Mouse (Mus musculus) cerebellum, postnatal 10 days (tissue): ENCODE measurements around the gene Ipo4.

Source experiments
- DNase-seq, 2 experiments: peaks; one replicate each; pipeline ENCODE4 v3.0.0; 2021; ENCODE audit warnings: mixed read lengths in 2 of 2

Gene Ipo4

GRCm38 (mm10) chr14:55635523-55636007 is at the start of gene Ipo4:
TSS of gene Ipo4 (minus strand) at chr14:55635957.
- peak; percentile 92 to 93 for DNase-seq

- no peak for DNase-seq
Observed at GRCm38 (mm10) chr14:55682118-55682493, 46.3 kb upstream of the Ipo4 start.

- DNase-seq: peak; percentile 98
Observed at GRCm38 (mm10) chr14:55681160-55682117, 45.7 kb upstream of the Ipo4 start, which contains the start of gene Tinf2. TSS of gene Tinf2 (minus strand) at chr14:55681820.

GRCm38 (mm10) chr14:55677615-55678014 is 41.9 kb upstream of the Ipo4 start:
- DNase-seq: no peak

GRCm38 (mm10) chr14:55672741-55673060 is 36.9 kb upstream of the Ipo4 start:
- peak in 1 of 2 experiments; percentile 21 for DNase-seq

- DNase-seq: peak; percentile 90 to 91
Observed at GRCm38 (mm10) chr14:55671833-55672740, 36.3 kb upstream of the Ipo4 start, which contains the start of the genes Gmpr2 and Nedd8. TSS of gene Gmpr2 (plus strand) at chr14:55671941. TSS of gene Nedd8 (minus strand) at chr14:55672124.

- no peak for DNase-seq
Observed at GRCm38 (mm10) chr14:55671486-55671832, 35.7 kb upstream of the Ipo4 start.

- DNase-seq: no peak
Observed at GRCm38 (mm10) chr14:55660636-55661035, 24.9 kb upstream of the Ipo4 start.

GRCm38 (mm10) chr14:55659960-55660573 is 24.3 kb upstream of the Ipo4 start, which contains the start of gene Mdp1:
TSS of gene Mdp1 (minus strand) at chr14:55660508.
- peak; percentile 88 to 89 for DNase-seq

GRCm38 (mm10) chr14:55658011-55658410 is 22.3 kb upstream of the Ipo4 start:
- DNase-seq: no peak

- DNase-seq: no peak
Observed at GRCm38 (mm10) chr14:55656935-55657334, 21.2 kb upstream of the Ipo4 start.

GRCm38 (mm10) chr14:55651528-55651927 is 15.8 kb upstream of the Ipo4 start:
- no peak for DNase-seq

GRCm38 (mm10) chr14:55649884-55650283 is 14.1 kb upstream of the Ipo4 start, which contains the start of gene Tssk4:
TSS of gene Tssk4 (plus strand) at chr14:55650184.
- no peak for DNase-seq

GRCm38 (mm10) chr14:55644261-55644888 is 8.6 kb upstream of the Ipo4 start:
- DNase-seq: no peak

- DNase-seq: peak; percentile 85 to 87
Observed at GRCm38 (mm10) chr14:55643060-55643907, 7.5 kb upstream of the Ipo4 start, which contains the start of gene Tm9sf1. TSS of gene Tm9sf1 (minus strand) at chr14:55643806.

GRCm38 (mm10) chr14:55642679-55643059 is 6.9 kb upstream of the Ipo4 start:
- DNase-seq: no peak

- DNase-seq: no peak
Observed at GRCm38 (mm10) chr14:55641291-55641690, 5.5 kb upstream of the Ipo4 start.

GRCm38 (mm10) chr14:55640816-55641215 is 5.1 kb upstream of the Ipo4 start:
- no peak for DNase-seq

- no peak for DNase-seq
Observed at GRCm38 (mm10) chr14:55637795-55638194, 2.0 kb upstream of the Ipo4 start, which contains the start of gene Gm49378. TSS of gene Gm49378 (minus strand) at chr14:55637895.

GRCm38 (mm10) chr14:55634874-55635522 is 759 bp downstream of the Ipo4 start:
- DNase-seq: peak; percentile 80 to 86
